Mouse (Mus musculus): ENCODE results near the gene Opcml. TPM values are rescaled to one million over a fixed set of nuclear protein-coding genes. Genes with fewer than 3 reads are reported as not detected.

The Opcml gene
- total RNA-seq, 2 experiments from 2014 or later, result 1.0 to 1.1 TPM

- DNase-seq, result no peak
- intact Hi-C loops (cut with DNase I), result no loop called here
Measured at GRCm38 (mm10) chr9:28139957-28140597, 349.5 kb downstream of the Opcml start.

GRCm38 (mm10) chr9:28149507-28149906 is 358.9 kb downstream of the Opcml start:
- intact Hi-C loops (cut with DNase I), result no loop called here
- no peak for DNase-seq

GRCm38 (mm10) chr9:28153748-28154147 is 363.2 kb downstream of the Opcml start:
- no peak for DNase-seq
- intact Hi-C loops (cut with DNase I), result no loop called here

GRCm38 (mm10) chr9:28157092-28157491 is 366.5 kb downstream of the Opcml start:
- intact Hi-C loops (cut with DNase I), result no loop called here
- DNase-seq, result no peak

- DNase-seq, result no peak
- intact Hi-C loops (cut with DNase I), result no loop called here
Measured at GRCm38 (mm10) chr9:28160953-28161352, 370.4 kb downstream of the Opcml start.

GRCm38 (mm10) chr9:28163946-28164345 is 373.4 kb downstream of the Opcml start:
- intact Hi-C loops (cut with DNase I), result no loop called here
- DNase-seq, result no peak

GRCm38 (mm10) chr9:28171890-28172289 is 381.3 kb downstream of the Opcml start:
- intact Hi-C loops (cut with DNase I), result no loop called here
- peak; percentile 11 to 34 for DNase-seq

- intact Hi-C loops (cut with DNase I), result no loop called here
- DNase-seq, result no peak
Measured at GRCm38 (mm10) chr9:28177052-28177451, 386.5 kb downstream of the Opcml start.

GRCm38 (mm10) chr9:28178123-28178887 is 387.7 kb downstream of the Opcml start:
- intact Hi-C loops (cut with DNase I), result no loop called here
- no peak for DNase-seq

- intact Hi-C loops (cut with DNase I), result no loop called here
- no peak for DNase-seq
Measured at GRCm38 (mm10) chr9:28181916-28182315, 391.3 kb downstream of the Opcml start.

- DNase-seq, result no peak
- intact Hi-C loops (cut with DNase I), result no loop called here
Measured at GRCm38 (mm10) chr9:28190226-28190625, 399.7 kb downstream of the Opcml start.

GRCm38 (mm10) chr9:28190751-28191150 is 400.2 kb downstream of the Opcml start:
- DNase-seq, result no peak
- intact Hi-C loops (cut with DNase I), result no loop called here

GRCm38 (mm10) chr9:28196550-28196949 is 406.0 kb downstream of the Opcml start:
- intact Hi-C loops (cut with DNase I), result no loop called here
- peak in 1 of 2 experiments; percentile 6 for DNase-seq

GRCm38 (mm10) chr9:28197061-28197460 is 406.5 kb downstream of the Opcml start:
- no peak for DNase-seq
- intact Hi-C loops (cut with DNase I), result no loop called here

GRCm38 (mm10) chr9:28197631-28198030 is 407.1 kb downstream of the Opcml start:
- intact Hi-C loops (cut with DNase I), result loop anchor here (1.0 to 2.0 kb wide), 2 partner anchors 783 to 788 kb away; no protein-coding TSS in a partner anchor
- peak; percentile 34 to 44 for DNase-seq

GRCm38 (mm10) chr9:28198106-28198694 is 407.6 kb downstream of the Opcml start:
- DNase-seq, result no peak
- intact Hi-C loops (cut with DNase I), result loop anchor here (1.0 to 2.0 kb wide), 2 partner anchors 783 to 789 kb away; no protein-coding TSS in a partner anchor

GRCm38 (mm10) chr9:28207441-28207840 is 416.9 kb downstream of the Opcml start:
- intact Hi-C loops (cut with DNase I), result no loop called here
- no peak for DNase-seq

GRCm38 (mm10) chr9:28208696-28209095 is 418.1 kb downstream of the Opcml start:
- intact Hi-C loops (cut with DNase I), result no loop called here

GRCm38 (mm10) chr9:28211877-28212276 is 421.3 kb downstream of the Opcml start:
- no peak for DNase-seq
- intact Hi-C loops (cut with DNase I), result no loop called here

More at GRCm38 (mm10) chr9:28208696-28209095, 418.1 kb downstream of the Opcml start:
- DNase-seq, result no peak

- intact Hi-C loops (cut with DNase I), result no loop called here
- DNase-seq, result no peak
Measured at GRCm38 (mm10) chr9:28213893-28214292, 423.3 kb downstream of the Opcml start.

- intact Hi-C loops (cut with DNase I), result no loop called here
- no peak for DNase-seq
Measured at GRCm38 (mm10) chr9:28218026-28218646, 427.6 kb downstream of the Opcml start.

All from heart, postnatal 14 days (tissue).